Mouse (Mus musculus) stomach, postnatal 0 days (tissue): Measurements from ENCODE around the gene Vps37b. TPM values are rescaled to one million over a fixed set of nuclear protein-coding genes. Genes with fewer than 3 reads are reported as not detected.
A peak's percentile ranks its signal among the peaks of the same experiment; 100 is the strongest.

Source experiments
- ATAC-seq: fragments of 200-750 bp; cut with Nextera tagmentation; 2 replicates; pipeline ENCODE4 v1.8.0; 2017; ENCODE audit not compliant: low FRiP score, low TSS enrichment
- DNase-seq: peaks from one replicate; pipeline ENCODE4 v3.0.0-alpha.2; 2016; ENCODE audit warnings: low spot score
- H3K27ac ChIP-seq: fragments of 300-500 bp; sonication (generic); replicated peaks from 2 replicates; pipeline ENCODE4 v1.5.1; 2014; ENCODE audit warnings: mild to moderate bottlenecking, control low read depth
- H3K27me3 ChIP-seq: fragments of 300-500 bp; sonication (generic); 2 replicates; pipeline ENCODE4 v1.6.1; 2014; ENCODE audit warnings: low read length; ENCODE audit not compliant: control insufficient read depth, insufficient read depth
- H3K36me3 ChIP-seq: fragments of 300-500 bp; sonication (generic); 2 replicates; pipeline ENCODE4 v1.6.1; 2014; ENCODE audit warnings: low read length, mixed read lengths; ENCODE audit not compliant: control insufficient read depth, insufficient read depth
- H3K4me1 ChIP-seq: fragments of 300-500 bp; sonication (generic); replicated peaks from 2 replicates; pipeline ENCODE4 v1.6.1; 2014; ENCODE audit warnings: antibody characterized with exemption; ENCODE audit not compliant: control insufficient read depth, insufficient read depth
- H3K4me2 ChIP-seq: fragments of 300-500 bp; sonication (generic); replicated peaks from 2 replicates; pipeline ENCODE4 v1.6.1; 2014; ENCODE audit warnings: low read depth, mild to moderate bottlenecking, control low read depth, moderate library complexity
- H3K4me3 ChIP-seq: fragments of 300-500 bp; sonication (generic); 2 replicates; pipeline ENCODE4 v1.5.1; 2014; ENCODE audit warnings: low read depth, low read length, control low read depth
- H3K9ac ChIP-seq: fragments of 300-500 bp; sonication (generic); 2 replicates; pipeline ENCODE4 v1.6.1; 2014; ENCODE audit warnings: mild to moderate bottlenecking, low read length, control low read depth, mixed read lengths
- H3K9me3 ChIP-seq: fragments of 300-500 bp; sonication (generic); 2 replicates; pipeline ENCODE4 v1.6.1; 2016; ENCODE audit warnings: low read length; ENCODE audit not compliant: control insufficient read depth
- CTCF ChIP-seq: IDR thresholded peaks from 2 replicates; pipeline ENCODE4 v1.5.1; 2016; ENCODE audit warnings: antibody characterized with exemption, low read depth, mild to moderate bottlenecking, moderate library complexity
- EP300 ChIP-seq: optimal IDR thresholded peaks from 2 replicates; pipeline ENCODE3; 2016; ENCODE audit warnings: antibody characterized with exemption
- WGBS: fragments of 180-500 bp; shearing (Covaris S2); extraction: QIAGEN DNeasy Blood & Tissue Kit; methylation state at CpG from one replicate; pipeline ENCODE4 v1.1.7; 2014; 5-methylcytosine and 5-hydroxymethylcytosine counted together
- polyA plus RNA-seq: library from polyadenylated mRNA; unstranded; fragments of >200 nt; fragmentation: Nextera tagmentation; extraction: Ambion mirVana; gene quantifications from 2 replicates; pipeline ENCODE4 v1.2.1, GENCODE M21; 2015

The Vps37b gene
- polyA plus RNA-seq, 1 experiment from 2014 or later: 31.0 TPM

DNA sequence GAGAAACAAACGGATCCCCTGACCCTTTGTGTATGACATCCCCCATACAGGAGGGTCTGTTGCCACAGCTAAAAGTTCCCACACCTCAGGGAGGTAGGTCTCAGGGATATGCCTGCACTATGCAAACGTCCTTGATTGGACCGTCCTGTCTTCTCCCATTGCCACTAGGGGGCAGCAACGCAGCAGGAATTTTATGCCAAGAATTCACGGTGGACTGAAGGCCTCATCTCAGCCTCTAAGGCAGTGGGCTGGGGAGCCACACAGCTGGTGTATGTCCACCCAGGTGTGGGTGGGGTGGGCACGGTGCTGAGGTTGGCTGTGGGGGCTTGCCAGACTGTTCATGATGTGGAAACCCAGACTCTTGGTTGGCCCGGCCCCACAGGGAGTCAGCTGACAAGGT lies 31.2 kb downstream of the Vps37b start:
- TF ChIP-seq EP300: no peak
- TF ChIP-seq CTCF: peak; percentile 98
- ATAC-seq: peak; percentile 14; the same call in 1 of the 2 replicates
- H3K9me3 ChIP-seq: no peaks in the 10 kb centered on the region
- 0 out of 2 replicates have a peak, but pooled peaks cover 2% of the 10 kb centered on the region for H3K4me1 ChIP-seq
- H3K4me3 ChIP-seq: no peak overlapping the region
- 11% methylated on average over 7 of the region's 7 CpGs for WGBS
- no peak overlapping the region for H3K9ac ChIP-seq
- H3K4me2 ChIP-seq: no peak overlapping the region
- H3K36me3 ChIP-seq: peaks cover 8% of the 10 kb centered on the region; the same call in 1 of the 2 replicates
- no peaks in the 10 kb centered on the region for H3K27me3 ChIP-seq
- peak; percentile 88 for DNase-seq
- no peak overlapping the region for H3K27ac ChIP-seq

DNA sequence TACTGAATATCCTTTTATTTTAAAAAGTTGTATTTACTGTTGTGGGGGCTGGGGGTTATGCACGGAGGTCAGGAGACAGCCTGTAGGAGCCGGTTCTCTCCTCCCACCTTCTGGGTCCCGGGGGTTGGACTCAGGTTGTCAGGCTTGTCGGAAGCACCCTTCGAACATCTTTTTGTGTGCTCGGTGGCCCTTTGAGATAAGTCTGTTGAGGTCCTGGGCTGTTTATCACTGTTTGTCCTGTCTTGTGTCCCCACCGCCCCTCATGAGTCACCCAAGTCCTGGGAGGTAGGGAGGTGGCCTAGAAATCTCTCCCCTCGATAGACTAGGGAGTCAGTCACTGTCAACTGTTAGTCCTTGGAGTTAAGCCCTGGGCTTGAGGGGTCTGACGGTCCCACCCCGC lies 33.7 kb downstream of the Vps37b start:
- Histone ChIP-seq H3K9me3 (no peaks in the 10 kb centered on the region), H3K4me3 (no peak overlapping the region), H3K4me1 (0 out of 2 replicates have a peak, but pooled peaks cover 2% of the 10 kb centered on the region), H3K36me3 (peaks cover 4% of the 10 kb centered on the region; the same call in 1 of the 2 replicates), H3K9ac (no peak overlapping the region), H3K27me3 (no peaks in the 10 kb centered on the region), H3K4me2 (no peak overlapping the region), H3K27ac (no peak overlapping the region)
- DNase-seq: no peak
- no peak for ATAC-seq
- no peak for TF ChIP-seq EP300
- no peak for TF ChIP-seq CTCF
- 71% methylated on average over 10 of the region's 10 CpGs for WGBS

GRCm38 (mm10) chr5:123997811-123998210 lies 34.3 kb downstream of the Vps37b start:
- 67% methylated on average over 16 of the region's 16 CpGs for WGBS
- no peak for DNase-seq
- H3K36me3 ChIP-seq: peaks cover 4% of the 10 kb centered on the region; the same call in 1 of the 2 replicates
- H3K4me3 ChIP-seq: no peak overlapping the region
- ATAC-seq: no peak
- H3K27ac ChIP-seq: no peak overlapping the region
- no peak overlapping the region for H3K4me2 ChIP-seq
- no peak for TF ChIP-seq CTCF
- no peak for TF ChIP-seq EP300
- no peaks in the 10 kb centered on the region for H3K4me1 ChIP-seq
- H3K9ac ChIP-seq: no peak overlapping the region
- no peaks in the 10 kb centered on the region for H3K27me3 ChIP-seq
- H3K9me3 ChIP-seq: no peaks in the 10 kb centered on the region

- ATAC-seq: no peak
- peaks cover 3% of the 10 kb centered on the region; the same call in 1 of the 2 replicates for H3K4me1 ChIP-seq
- TF ChIP-seq CTCF (no peak), EP300 (no peak)
- H3K4me2 ChIP-seq: no peak overlapping the region
- no peaks in the 10 kb centered on the region for H3K9me3 ChIP-seq
- H3K27me3 ChIP-seq: no peaks in the 10 kb centered on the region
- no peak for DNase-seq
- WGBS: 84% methylated on average over 24 of the region's 24 CpGs
- peaks cover 4% of the 10 kb centered on the region; the same call in 1 of the 2 replicates for H3K36me3 ChIP-seq
- H3K4me3 ChIP-seq: no peak overlapping the region
- H3K27ac ChIP-seq: no peak overlapping the region
- no peak overlapping the region for H3K9ac ChIP-seq
These were observed 34.8 kb downstream of the Vps37b start for GRCm38 (mm10) chr5:123997211-123997751.

GRCm38 (mm10) chr5:123996695-123997094 lies 35.4 kb downstream of the Vps37b start:
- H3K27me3 ChIP-seq: no peaks in the 10 kb centered on the region
- 84% methylated on average over 14 of the region's 14 CpGs for WGBS
- H3K4me3 ChIP-seq: no peak overlapping the region

GRCm38 (mm10) chr5:123996194-123996593 lies 35.9 kb downstream of the Vps37b start:
- TF ChIP-seq EP300 (no peak), CTCF (peak; percentile 35; the same call in 1 of the 2 replicates)
- Histone ChIP-seq H3K36me3 (peaks cover 2% of the 10 kb centered on the region; the same call in 1 of the 2 replicates), H3K27ac (no peak overlapping the region), H3K27me3 (no peaks in the 10 kb centered on the region), H3K4me2 (no peak overlapping the region), H3K9ac (no peak overlapping the region; the same call in 1 of the 2 replicates), H3K9me3 (no peaks in the 10 kb centered on the region), H3K4me3 (no peak overlapping the region), H3K4me1 (peaks cover 3% of the 10 kb centered on the region; the same call in 1 of the 2 replicates)
- ATAC-seq (no peak), DNase-seq (no peak)
- 79% methylated on average over 10 of the region's 10 CpGs for WGBS

More at GRCm38 (mm10) chr5:123996695-123997094, 35.4 kb downstream of the Vps37b start:
- DNase-seq (no peak), ATAC-seq (no peak)
- Histone ChIP-seq H3K27ac (no peak overlapping the region), H3K4me1 (peaks cover 3% of the 10 kb centered on the region; the same call in 1 of the 2 replicates), H3K36me3 (peaks cover 3% of the 10 kb centered on the region; the same call in 1 of the 2 replicates), H3K9ac (no peak overlapping the region), H3K4me2 (no peak overlapping the region), H3K9me3 (no peaks in the 10 kb centered on the region)
- TF ChIP-seq EP300 (no peak), CTCF (0 out of 2 replicates have a peak, but pooled peaks have one; percentile 2)
